21 mouse cellular contexts compared by ENCODE assay signal in genomic region chr2:127435554-127435953, GRCm38 (mm10). TPM values are rescaled to one million over a fixed set of nuclear protein-coding genes. Genes with fewer than 3 reads are reported as not detected.
"Had no signal": no experiment of that assay in that cellular context is flagged by ENCODE, and none has a peak within 500 bp of the region (broad histone marks: within the 10 kb centered on the region; RNA-seq: fewer than 3 reads in every experiment).

No protein-coding gene starts in this region.

- H3K27ac ChIP-seq: gastrocnemius, adult 2 months; heart, embryonic 10.5 days; hindbrain, embryonic 10.5 days; hindbrain, embryonic 12.5 days; hindbrain, embryonic 14.5 days; intestine, embryonic 15.5 days; layer of hippocampus, adult 2 months; left cerebral cortex, adult 2 months; limb, embryonic 10.5 days; limb, embryonic 12.5 days had no signal

- H3K4me1 ChIP-seq: heart, embryonic 12.5 days; hindbrain, embryonic 10.5 days; hindbrain, embryonic 12.5 days; intestine, embryonic 15.5 days; limb, embryonic 10.5 days; limb, embryonic 12.5 days had no signal

- DNase-seq: gastrocnemius, postnatal 25 days had no signal

- H3K9me3 ChIP-seq: heart, embryonic 10.5 days; heart, embryonic 12.5 days; hindbrain, embryonic 10.5 days; hindbrain, embryonic 12.5 days; intestine, embryonic 15.5 days; limb, embryonic 10.5 days; limb, embryonic 12.5 days had no signal

- H3K4me3 ChIP-seq: gastrocnemius, adult 2 months; heart, embryonic 10.5 days; heart, embryonic 12.5 days; hindbrain, embryonic 10.5 days; hindbrain, embryonic 12.5 days; intestine, embryonic 15.5 days; layer of hippocampus, adult 2 months; left cerebral cortex, adult 2 months; limb, embryonic 10.5 days; limb, embryonic 12.5 days had no signal

- H3K27me3 ChIP-seq: heart, embryonic 12.5 days; hindbrain, embryonic 12.5 days; intestine, embryonic 15.5 days; limb, embryonic 12.5 days had no signal

- H3K9ac ChIP-seq: heart, embryonic 12.5 days; hindbrain, embryonic 12.5 days; hindbrain, embryonic 14.5 days; intestine, embryonic 15.5 days; limb, embryonic 12.5 days had no signal

- ATAC-seq: hindbrain, embryonic 16.5 days; inflammation-experienced regulatory T-cells, adult 6 months; intestine, embryonic 15.5 days; intestine, postnatal 0 days had no signal

- H3K36me3 ChIP-seq: intestine, embryonic 15.5 days had no signal

- H3K4me2 ChIP-seq: heart, embryonic 12.5 days; hindbrain, embryonic 12.5 days; hindbrain, embryonic 14.5 days; intestine, embryonic 15.5 days; limb, embryonic 12.5 days had no signal

RNA-seq across cellular contexts. Expression of gene Gpat2, which starts 10.6 kb away (rescaled TPM):
- total RNA-seq: gastrocnemius, adult 2 months; gastrocnemius, postnatal 25 days; granulocyte monocyte progenitor cell, adult 5-6 weeks; heart, adult 18-20 months; heart, adult 8-10 months; heart, postnatal 10 days; heart, postnatal 25 days; layer of hippocampus, postnatal 10 days had no signal
